Mouse (Mus musculus): ENCODE data around the gene Rapgef5.

- TF ChIP-seq TAL1 (IDR thresholded peaks at IDR 0.05; ENCODE audit: low read length) (no peak), GATA1 (IDR thresholded peaks at IDR 0.05; ENCODE audit: low read length) (no peak)
Observed at GRCm38 (mm10) chr12:117645771-117646170, 129.5 kb downstream of the Rapgef5 start.
